Mouse (Mus musculus): ENCODE measurements around the gene Olfr430. TPM values are rescaled to one million over a fixed set of nuclear protein-coding genes. Genes with fewer than 3 reads are reported as not detected.
"Not testable (repeated sequence)": the region's sequence is repeated elsewhere in the genome, so short reads cannot be mapped to it uniquely, and the experiment has no call there.

The Olfr430 gene
- not detected in 2 replicates for polyA plus RNA-seq (2011; ENCODE audit: insufficient read length, low read depth, missing spikeins)

DNA sequence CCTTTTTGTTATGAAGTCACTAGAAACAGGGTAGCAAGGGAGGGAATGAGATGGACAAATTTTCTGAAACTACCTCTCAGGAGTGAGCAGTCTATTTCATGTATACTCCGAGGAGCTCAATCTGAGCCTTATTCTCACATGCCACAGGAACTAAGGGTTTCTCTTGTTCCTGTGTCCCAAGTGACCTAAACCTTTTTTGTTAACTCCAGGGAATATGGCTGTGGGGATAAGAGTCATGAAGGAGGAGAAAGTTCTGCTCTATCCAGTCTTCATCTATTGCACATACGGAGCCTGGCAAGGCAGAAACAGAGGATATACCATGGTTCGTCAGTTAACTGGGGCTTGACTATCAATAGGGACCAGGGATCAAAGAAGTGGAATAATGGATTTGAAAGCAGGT lies at the start of gene Olfr430:
Gene Olfr430, plus strand, starts transcription at position 301 of the 400 bp plus-strand sequence.
- no peak within 1 kb of the TSS for H3K27ac ChIP-seq (ENCODE audit: insufficient read depth, low read length)
- TF ChIP-seq CTCF (IDR thresholded peaks at IDR 0.05; ENCODE audit: borderline replicate concordance, insufficient read depth, low read length) (no peak), POLR2A (IDR thresholded peaks at IDR 0.05; ENCODE audit: low read depth, low read length) (no peak)
- no peak within 1 kb of the TSS for H3K4me3 ChIP-seq (ENCODE audit: insufficient read depth, low read length)
- H3K4me1 ChIP-seq (ENCODE audit: control insufficient read depth, insufficient read depth, low read length): no peaks in the 10 kb centered on the region

DNA sequence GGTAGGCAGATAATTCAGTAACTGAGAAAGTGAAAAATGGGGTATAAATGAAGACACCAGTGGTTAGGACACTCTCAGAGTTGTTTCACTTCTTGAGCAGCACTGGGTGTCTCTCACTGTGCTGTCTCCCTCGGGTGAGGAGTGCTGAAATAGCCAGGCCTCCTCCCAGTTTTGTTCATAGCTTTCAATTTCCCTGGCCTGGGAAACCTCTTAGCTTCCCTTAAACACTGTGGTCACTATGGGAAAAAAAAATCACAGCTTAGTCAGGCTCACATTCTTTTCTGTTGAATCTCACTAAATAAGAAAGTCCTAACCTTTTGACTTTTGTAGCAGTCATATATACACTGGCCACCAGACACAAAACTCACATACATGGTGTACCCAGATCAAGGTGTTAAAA lies 34.7 kb upstream of the Olfr430 start, which contains the start of gene Ifi205:
Gene Ifi205, minus strand, starts transcription at position 113 of the 400 bp plus-strand sequence.
- peak within 1 kb of the TSS; percentile 69 for H3K27ac ChIP-seq (ENCODE audit: insufficient read depth, low read length)
- H3K4me1 ChIP-seq (ENCODE audit: control insufficient read depth, insufficient read depth, low read length): 0 out of 2 replicates have a peak, but pooled peaks cover 2% of the 10 kb centered on the region
- TF ChIP-seq CTCF (IDR thresholded peaks at IDR 0.05; ENCODE audit: borderline replicate concordance, insufficient read depth, low read length) (no peak), POLR2A (IDR thresholded peaks at IDR 0.05; ENCODE audit: low read depth, low read length) (no peak)
- H3K4me3 ChIP-seq (ENCODE audit: insufficient read depth, low read length): no peak within 1 kb of the TSS

DNA sequence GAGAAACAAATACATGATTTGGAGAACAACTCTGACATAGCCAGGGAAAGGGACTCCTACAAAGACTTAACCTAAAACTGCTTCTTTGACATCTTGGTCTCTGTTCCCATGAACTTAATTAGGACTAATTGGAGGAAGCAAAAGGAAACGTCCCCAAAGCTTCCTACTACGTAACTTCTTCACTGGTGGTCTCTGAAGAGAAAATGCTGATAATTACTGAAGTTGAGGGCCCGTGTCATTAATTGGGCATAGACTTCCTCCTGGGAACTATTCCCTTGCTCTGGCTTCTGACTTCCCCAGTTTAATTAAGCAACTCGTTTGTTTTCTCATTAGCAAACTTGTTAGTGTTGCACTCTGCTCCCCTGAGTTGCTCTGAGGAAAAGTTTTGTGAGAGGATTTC lies 30.6 kb upstream of the Olfr430 start:
- H3K4me3 ChIP-seq (ENCODE audit: insufficient read depth, low read length): no peak overlapping the region
- H3K27ac ChIP-seq (ENCODE audit: insufficient read depth, low read length): no peak overlapping the region
- TF ChIP-seq CTCF (IDR thresholded peaks at IDR 0.05; ENCODE audit: borderline replicate concordance, insufficient read depth, low read length) (no peak), POLR2A (IDR thresholded peaks at IDR 0.05; ENCODE audit: low read depth, low read length) (no peak)
- peaks cover 5% of the 10 kb centered on the region; the same call in 1 of the 2 replicates for H3K4me1 ChIP-seq (ENCODE audit: control insufficient read depth, insufficient read depth, low read length)

GRCm38 (mm10) chr1:174038480-174038879 lies 27.9 kb upstream of the Olfr430 start:
- Histone ChIP-seq H3K4me3 (ENCODE audit: insufficient read depth, low read length) (no peak overlapping the region), H3K27ac (ENCODE audit: insufficient read depth, low read length) (no peak overlapping the region), H3K4me1 (ENCODE audit: control insufficient read depth, insufficient read depth, low read length) (peaks cover 2% of the 10 kb centered on the region; the same call in 1 of the 2 replicates)
- no peak for TF ChIP-seq POLR2A (IDR thresholded peaks at IDR 0.05; ENCODE audit: low read depth, low read length)
- no peak for TF ChIP-seq CTCF (IDR thresholded peaks at IDR 0.05; ENCODE audit: borderline replicate concordance, insufficient read depth, low read length)

- no peak within 1 kb of the TSS for H3K4me3 ChIP-seq (ENCODE audit: insufficient read depth, low read length)
Observed at GRCm38 (mm10) chr1:174040523-174041177, 25.8 kb upstream of the Olfr430 start, which contains the start of gene Olfr433. Gene Olfr433, plus strand, starts transcription at chr1:174040705.

DNA sequence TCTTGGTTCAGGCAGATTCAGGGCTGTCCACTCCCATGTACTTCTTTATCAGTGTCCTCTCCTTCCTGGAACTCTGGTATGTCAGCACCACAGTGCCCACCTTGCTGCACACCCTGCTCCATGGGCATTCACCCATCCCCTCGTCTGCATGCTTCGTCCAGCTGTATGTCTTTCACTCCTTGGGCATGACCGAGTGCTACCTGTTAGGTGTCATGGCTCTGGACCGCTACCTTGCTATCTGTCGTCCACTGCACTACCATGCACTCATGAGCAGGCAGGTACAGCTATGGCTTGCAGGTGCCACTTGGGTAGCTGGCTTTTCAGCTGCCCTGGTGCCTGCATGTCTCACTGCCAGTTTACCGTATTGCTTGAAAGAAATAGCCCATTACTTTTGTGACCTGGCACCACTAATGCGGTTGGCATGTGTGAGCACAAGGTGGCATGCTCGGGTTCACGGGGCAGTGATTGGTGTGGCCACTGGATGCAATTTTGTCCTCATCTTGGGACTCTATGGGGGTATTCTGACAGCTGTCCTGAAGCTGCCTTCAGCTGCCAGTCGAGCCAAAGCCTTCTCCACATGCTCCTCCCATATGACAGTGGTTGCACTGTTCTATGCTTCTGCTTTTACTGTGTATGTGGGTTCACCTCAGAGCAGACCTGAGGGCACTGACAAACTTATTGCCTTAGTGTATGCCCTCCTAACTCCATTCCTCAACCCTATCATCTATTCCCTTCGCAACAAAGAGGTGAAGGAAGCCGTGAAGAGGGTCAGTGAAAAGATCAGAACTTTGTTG lies 24.1 kb upstream of the Olfr430 start:
- not testable (repeated sequence) for H3K4me1 ChIP-seq (ENCODE audit: control insufficient read depth, insufficient read depth, low read length); H3K4me3 ChIP-seq (ENCODE audit: insufficient read depth, low read length); H3K27ac ChIP-seq (ENCODE audit: insufficient read depth, low read length)

More at GRCm38 (mm10) chr1:174040523-174041177, 25.8 kb upstream of the Olfr430 start, which contains the start of gene Olfr433:
- Histone ChIP-seq H3K4me1 (ENCODE audit: control insufficient read depth, insufficient read depth, low read length) (peaks cover 2% of the 10 kb centered on the region; the same call in 1 of the 2 replicates), H3K27ac (ENCODE audit: insufficient read depth, low read length) (peak within 1 kb of the TSS; percentile 80)
- TF ChIP-seq POLR2A (IDR thresholded peaks at IDR 0.05; ENCODE audit: low read depth, low read length): no peak
- no peak for TF ChIP-seq CTCF (IDR thresholded peaks at IDR 0.05; ENCODE audit: borderline replicate concordance, insufficient read depth, low read length)

DNA sequence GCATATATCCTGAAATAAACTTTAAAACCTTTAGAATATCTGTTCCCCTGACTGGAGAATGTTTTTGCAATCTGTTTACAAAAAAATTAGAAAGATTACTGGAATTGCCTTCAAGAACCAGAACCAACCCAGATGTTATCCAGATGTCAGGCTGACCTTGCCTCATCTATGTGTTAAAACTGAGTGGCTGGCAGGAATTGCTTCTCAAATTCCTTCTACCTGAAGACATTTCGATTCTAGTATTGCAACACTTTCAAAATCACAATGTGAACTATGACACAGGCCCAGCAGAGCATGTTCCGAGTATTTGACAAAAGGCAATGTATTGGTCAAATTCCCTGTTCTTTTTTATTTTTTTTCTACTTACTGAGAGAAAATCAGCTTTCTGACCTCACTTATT lies 22.0 kb upstream of the Olfr430 start:
- no peak for TF ChIP-seq CTCF (IDR thresholded peaks at IDR 0.05; ENCODE audit: borderline replicate concordance, insufficient read depth, low read length)
- no peak for TF ChIP-seq POLR2A (IDR thresholded peaks at IDR 0.05; ENCODE audit: low read depth, low read length)
- no peak overlapping the region for H3K4me3 ChIP-seq (ENCODE audit: insufficient read depth, low read length)
- H3K4me1 ChIP-seq (ENCODE audit: control insufficient read depth, insufficient read depth, low read length): no peaks in the 10 kb centered on the region; the same call in 1 of the 2 replicates
- H3K27ac ChIP-seq (ENCODE audit: insufficient read depth, low read length): no peak overlapping the region

- not testable (repeated sequence) for H3K4me1 ChIP-seq (ENCODE audit: control insufficient read depth, insufficient read depth, low read length); H3K27ac ChIP-seq (ENCODE audit: insufficient read depth, low read length); H3K4me3 ChIP-seq (ENCODE audit: insufficient read depth, low read length)
Observed at GRCm38 (mm10) chr1:174048227-174048626, 18.2 kb upstream of the Olfr430 start.

DNA sequence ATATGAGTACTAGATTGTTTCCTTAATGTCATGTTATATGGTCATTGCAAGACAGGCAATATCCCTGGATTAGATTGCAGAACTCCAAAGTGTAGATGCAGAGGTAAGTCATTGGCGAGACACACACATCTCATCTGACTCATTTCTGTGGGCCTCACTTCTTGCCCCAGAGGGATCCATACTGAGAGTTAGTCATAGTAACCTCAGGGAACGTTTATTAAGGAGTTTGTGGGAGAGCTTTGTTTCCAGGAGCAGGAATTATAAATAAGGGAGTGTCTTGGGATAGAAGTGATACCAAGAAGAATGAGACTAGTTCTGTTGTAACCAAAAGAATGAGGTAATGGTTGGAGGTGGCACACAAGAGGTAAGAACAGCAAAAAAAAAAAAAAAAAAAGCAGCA lies 17.5 kb upstream of the Olfr430 start, which contains the start of gene Olfr432:
Gene Olfr432, plus strand, starts transcription at position 313 of the 400 bp plus-strand sequence.
- H3K27ac ChIP-seq (ENCODE audit: insufficient read depth, low read length): no peak within 1 kb of the TSS
- TF ChIP-seq CTCF (IDR thresholded peaks at IDR 0.05; ENCODE audit: borderline replicate concordance, insufficient read depth, low read length) (no peak), POLR2A (IDR thresholded peaks at IDR 0.05; ENCODE audit: low read depth, low read length) (no peak)
- no peaks in the 10 kb centered on the region for H3K4me1 ChIP-seq (ENCODE audit: control insufficient read depth, insufficient read depth, low read length)
- no peak within 1 kb of the TSS for H3K4me3 ChIP-seq (ENCODE audit: insufficient read depth, low read length)

GRCm38 (mm10) chr1:174049357-174049756 lies 17.0 kb upstream of the Olfr430 start:
- not testable (repeated sequence) for H3K27ac ChIP-seq (ENCODE audit: insufficient read depth, low read length); H3K4me3 ChIP-seq (ENCODE audit: insufficient read depth, low read length); H3K4me1 ChIP-seq (ENCODE audit: control insufficient read depth, insufficient read depth, low read length)
